Comparison of ENCODE assay signal across 9 mouse cellular contexts in genomic region chr5:105715531-105716124, GRCm38 (mm10). TPM values are rescaled to one million over a fixed set of nuclear protein-coding genes. Genes with fewer than 3 reads are reported as not detected.
DNase-seq lines count a peak whose midpoint lies in the region; ATAC-seq and TF ChIP-seq lines count a peak whose summit lies in the region.
"Had no signal": no experiment of that assay in that cellular context is flagged by ENCODE, and none has a peak within 500 bp of the region (broad histone marks: within the 10 kb centered on the region; RNA-seq: fewer than 3 reads in every experiment).

No protein-coding gene starts in this region.

- peaks cover 27% of the 10 kb centered on the region for H3K4me1 ChIP-seq in embryonic facial prominence, embryonic 12.5 days
- peaks cover 23% of the 10 kb centered on the region for H3K4me1 ChIP-seq in embryonic facial prominence, embryonic 10.5 days
- H3K4me1 ChIP-seq in stomach, embryonic 14.5 days (ENCODE audit: control insufficient read depth, insufficient read depth, low read length) = peaks cover 31% of the 10 kb centered on the region
- no peaks in the 10 kb centered on the region for H3K4me1 ChIP-seq in cerebellum, adult 2 months (ENCODE audit: control insufficient read depth, insufficient read depth, low read length)

- no peaks in the 10 kb centered on the region for H3K36me3 ChIP-seq in embryonic facial prominence, embryonic 12.5 days
- H3K36me3 ChIP-seq in embryonic facial prominence, embryonic 10.5 days (replicated peaks) = peaks cover 33% of the 10 kb centered on the region
- no peaks in the 10 kb centered on the region for H3K36me3 ChIP-seq in stomach, embryonic 14.5 days (ENCODE audit: control insufficient read depth, insufficient read depth, low read length)

- ATAC-seq in embryonic facial prominence, embryonic 12.5 days (ENCODE audit: insufficient number of reproducible peaks, insufficient read depth, low FRiP score, low TSS enrichment) = peak; percentile 59; the same call in 1 of the 2 replicates
- ATAC-seq in stomach, embryonic 14.5 days (ENCODE audit: insufficient number of reproducible peaks, insufficient read depth, low FRiP score, low read depth) = no peak

- no peak for TF ChIP-seq POLR2A in cerebellum, adult 2 months (IDR thresholded peaks at IDR 0.05; ENCODE audit: borderline replicate concordance, insufficient read depth, low read length)

- DNase-seq in embryonic facial prominence, embryonic 10.5 days (ENCODE audit: low spot score) = no peak
- DNase-seq in right cerebral cortex, postnatal 14 days = peak; percentile 33
- no peak for DNase-seq in right cerebral cortex, postnatal 36 days (ENCODE audit: low spot score in 2 of 2)
- peak; percentile 43 to 61 for DNase-seq in kidney, postnatal 4 days
- no peak for DNase-seq in cerebellum, adult 2 months
- DNase-seq in urinary bladder, adult 2 months (ENCODE audit: low spot score) = no peak

- H3K9ac ChIP-seq in embryonic facial prominence, embryonic 12.5 days = no peak overlapping the region
- no peak overlapping the region for H3K9ac ChIP-seq in stomach, embryonic 14.5 days (replicated peaks; ENCODE audit: low read depth, low read length)

- no peaks in the 10 kb centered on the region for H3K9me3 ChIP-seq in embryonic facial prominence, embryonic 12.5 days
- H3K9me3 ChIP-seq in embryonic facial prominence, embryonic 10.5 days = no peaks in the 10 kb centered on the region
- H3K9me3 ChIP-seq in stomach, embryonic 14.5 days (ENCODE audit: control insufficient read depth, low read depth, low read length) = no peaks in the 10 kb centered on the region

- H3K27ac ChIP-seq in embryonic facial prominence, embryonic 12.5 days = peak overlapping the region; percentile 73
- H3K27ac ChIP-seq in embryonic facial prominence, embryonic 10.5 days (replicated peaks) = no peak overlapping the region
- peak overlapping the region; percentile 3; the same call in 1 of the 2 replicates for H3K27ac ChIP-seq in stomach, embryonic 14.5 days (ENCODE audit: low read length)
- H3K27ac ChIP-seq in cerebellum, adult 2 months (ENCODE audit: insufficient read depth, low read length) = no peak overlapping the region

- 0 out of 2 replicates have a peak overlapping the region, but pooled peaks have one; percentile 11 for H3K4me2 ChIP-seq in embryonic facial prominence, embryonic 12.5 days (replicated peaks)
- H3K4me2 ChIP-seq in stomach, embryonic 14.5 days (replicated peaks; ENCODE audit: low read depth, low read length) = no peak overlapping the region

- TF ChIP-seq CTCF in cerebellum, adult 2 months (IDR thresholded peaks at IDR 0.05; ENCODE audit: borderline replicate concordance, insufficient read depth, low read depth, low read length) = no peak

- H3K4me3 ChIP-seq in embryonic facial prominence, embryonic 12.5 days = no peak overlapping the region
- H3K4me3 ChIP-seq in embryonic facial prominence, embryonic 10.5 days = no peak overlapping the region
- no peak overlapping the region for H3K4me3 ChIP-seq in stomach, embryonic 14.5 days (ENCODE audit: low read depth, low read length)
- H3K4me3 ChIP-seq in cerebellum, adult 2 months (replicated peaks; ENCODE audit: insufficient read depth, low read depth, low read length) = no peak overlapping the region

- 44% methylated on average over 10 of the region's 10 CpGs for WGBS in embryonic facial prominence, embryonic 12.5 days
- WGBS in embryonic facial prominence, embryonic 10.5 days = 59% methylated on average over 10 of the region's 10 CpGs
- 35% methylated on average over 10 of the region's 10 CpGs for WGBS in stomach, embryonic 14.5 days
- 56% methylated on average over 10 of the region's 10 CpGs for WGBS in cerebellum, adult 2 months

- H3K27me3 ChIP-seq in embryonic facial prominence, embryonic 12.5 days = no peaks in the 10 kb centered on the region
- no peaks in the 10 kb centered on the region for H3K27me3 ChIP-seq in embryonic facial prominence, embryonic 10.5 days (replicated peaks; ENCODE audit: low read depth, poor library complexity, severe bottlenecking)
- no peaks in the 10 kb centered on the region for H3K27me3 ChIP-seq in stomach, embryonic 14.5 days (ENCODE audit: control insufficient read depth, insufficient read depth, low read length)
- H3K27me3 ChIP-seq in cerebellum, adult 2 months (ENCODE audit: control insufficient read depth, insufficient read depth, low read length) = no peaks in the 10 kb centered on the region
- H3K27me3 ChIP-seq: CH12.LX had no signal

RNA-seq across cellular contexts. Expression of gene Lrrc8d, which starts 15.9 kb away (rescaled TPM):
- 24.5 and 26.5 TPM in 2 replicates for polyA plus RNA-seq in embryonic facial prominence, embryonic 12.5 days (2016; fragmentation: Nextera tagmentation; extraction: Ambion mirVana)
- 22.2 TPM in 2 replicates for polyA plus RNA-seq in embryonic facial prominence, embryonic 10.5 days (2016; fragmentation: Nextera tagmentation; extraction: Ambion mirVana)
- polyA plus RNA-seq in stomach, embryonic 14.5 days (2014; fragmentation: Nextera tagmentation; extraction: Ambion mirVana) = 17.6 and 20.7 TPM in 2 replicates
- 14.8 and 16.3 TPM in 2 replicates for polyA plus RNA-seq in cerebellum, adult 2 months (2012; rRNA removed)
- 2.2 and 5.6 TPM in 2 replicates for polyA plus RNA-seq in urinary bladder, adult 2 months (2012; rRNA removed)

Comparison
In these comparisons a context has a peak if more than half of its experiments do, and no peak if none do; other contexts are left out.
1. H3K27ac ChIP-seq: peak in embryonic facial prominence, embryonic 12.5 days (single experiment) and stomach, embryonic 14.5 days (single experiment); none in embryonic facial prominence, embryonic 10.5 days (single experiment) and cerebellum, adult 2 months (single experiment).
2. DNase-seq: peak in right cerebral cortex, postnatal 14 days (single experiment) and kidney, postnatal 4 days (2 of 2); none in embryonic facial prominence, embryonic 10.5 days (single experiment), right cerebral cortex, postnatal 36 days (0 of 2), cerebellum, adult 2 months (0 of 2) and urinary bladder, adult 2 months (single experiment).